Mouse (Mus musculus) limb, embryonic 13.5 days (tissue): ENCODE data around the gene Pid1. TPM values are rescaled to one million over a fixed set of nuclear protein-coding genes. Genes with fewer than 3 reads are reported as not detected.

Source experiments
- ATAC-seq: fragments of 200-750 bp; cut with Nextera tagmentation; 2 replicates; pipeline ENCODE4 v1.8.0; 2017; ENCODE audit warnings: low read depth, moderate number of reproducible peaks, moderate TSS enrichment; ENCODE audit not compliant: low FRiP score
- H3K27ac ChIP-seq: fragments of 300-500 bp; sonication (generic); 2 replicates; pipeline ENCODE4 v1.5.1; 2015; ENCODE audit warnings: inconsistent platforms, mild to moderate bottlenecking, moderate library complexity
- H3K27me3 ChIP-seq: fragments of 300-500 bp; sonication (generic); 2 replicates; pipeline ENCODE4 v1.6.1; 2015; ENCODE audit warnings: mild to moderate bottlenecking, inconsistent platforms
- H3K36me3 ChIP-seq: fragments of 300-500 bp; sonication (generic); 2 replicates; pipeline ENCODE4 v1.6.1; 2015; ENCODE audit warnings: inconsistent platforms, mild to moderate bottlenecking, moderate library complexity
- H3K4me1 ChIP-seq: fragments of 300-500 bp; sonication (generic); 2 replicates; pipeline ENCODE4 v1.6.1; 2015; ENCODE audit warnings: inconsistent platforms
- H3K4me2 ChIP-seq: fragments of 300-500 bp; sonication (generic); replicated peaks from 2 replicates; pipeline ENCODE4 v1.6.1; 2015; ENCODE audit warnings: inconsistent platforms, mild to moderate bottlenecking, moderate library complexity
- H3K4me3 ChIP-seq: fragments of 300-500 bp; sonication (generic); 2 replicates; pipeline ENCODE4 v1.5.1; 2015; ENCODE audit warnings: moderate library complexity, mild to moderate bottlenecking, inconsistent platforms
- H3K9ac ChIP-seq: fragments of 300-500 bp; sonication (generic); 2 replicates; pipeline ENCODE4 v1.6.1; 2015; ENCODE audit warnings: mild to moderate bottlenecking, inconsistent platforms
- H3K9me3 ChIP-seq: fragments of 300-500 bp; sonication (generic); 2 replicates; pipeline ENCODE4 v1.6.1; 2016; ENCODE audit warnings: inconsistent platforms
- WGBS: fragments of 180-500 bp; shearing (Covaris S2); methylation state at CpG from one replicate; pipeline ENCODE4 v1.1.7; 2015; 5-methylcytosine and 5-hydroxymethylcytosine counted together
- microRNA-seq: library from miRNA; unstranded; fragments of <30 nt; microRNA quantifications from one replicate; pipeline ENCODE4, GENCODE M21; 2016
- polyA plus RNA-seq: library from polyadenylated mRNA; unstranded; fragments of >200 nt; fragmentation: Nextera tagmentation; extraction: Ambion mirVana; gene quantifications from 2 replicates; pipeline ENCODE4 v1.2.1, GENCODE M21; 2015

Pid1 gene
- polyA plus RNA-seq, 1 experiment from 2014 or later, result 59.3 TPM

DNA sequence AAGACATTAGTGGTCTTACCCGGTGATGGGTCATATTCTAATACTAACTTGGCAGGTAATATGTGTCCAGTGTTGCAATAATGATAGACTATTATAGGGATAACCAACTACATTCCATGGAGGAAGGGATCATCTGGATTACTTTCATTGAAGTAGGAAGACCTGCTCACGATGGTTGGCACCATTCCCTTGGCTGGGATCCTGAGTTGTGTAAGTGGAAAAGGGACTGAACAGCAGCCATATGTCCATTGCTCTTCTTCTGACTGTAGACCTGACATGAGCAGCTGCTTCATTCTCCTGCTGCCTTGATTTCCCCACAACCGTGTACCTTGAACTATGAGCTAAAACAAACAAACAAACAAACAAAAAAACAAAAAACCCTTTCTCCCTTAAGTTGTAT, 278.6 kb downstream of the Pid1 start:
- Histone ChIP-seq H3K4me2 (no peak overlapping the region), H3K9me3 (0 out of 2 replicates have a peak, but pooled peaks cover 4% of the 10 kb centered on the region), H3K4me3 (no peak overlapping the region), H3K36me3 (no peaks in the 10 kb centered on the region), H3K9ac (no peak overlapping the region), H3K4me1 (peaks cover 5% of the 10 kb centered on the region), H3K27me3 (no peaks in the 10 kb centered on the region), H3K27ac (no peak overlapping the region)
- WGBS, result 90% methylated on average over 3 of the region's 3 CpGs
- ATAC-seq, result no peak

DNA sequence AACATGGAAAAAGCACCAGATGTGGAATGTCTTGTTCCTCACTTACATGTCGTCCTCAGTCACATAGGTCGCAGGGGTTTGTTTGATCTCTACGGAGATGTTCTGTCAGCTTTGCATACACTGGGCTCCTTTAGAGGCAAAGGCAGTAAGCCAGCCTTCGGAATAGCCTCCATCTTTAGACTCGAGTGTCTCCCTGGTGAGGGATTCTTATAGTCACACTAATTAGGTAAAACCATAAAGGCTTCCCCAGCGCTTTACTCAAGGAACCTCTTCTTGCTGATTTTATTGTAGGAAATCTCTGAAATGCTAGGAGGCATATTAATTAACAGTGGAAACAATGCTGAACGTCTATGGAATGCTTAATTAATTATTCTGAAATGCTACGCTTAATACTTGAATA, 284.4 kb downstream of the Pid1 start:
- Histone ChIP-seq H3K9ac (no peak overlapping the region), H3K36me3 (0 out of 2 replicates have a peak, but pooled peaks cover 3% of the 10 kb centered on the region), H3K9me3 (0 out of 2 replicates have a peak, but pooled peaks cover 4% of the 10 kb centered on the region), H3K4me3 (no peak overlapping the region), H3K27ac (no peak overlapping the region), H3K4me2 (no peak overlapping the region), H3K4me1 (no peaks in the 10 kb centered on the region), H3K27me3 (no peaks in the 10 kb centered on the region)
- 55% methylated on average over 8 of the region's 8 CpGs for WGBS
- no peak for ATAC-seq

DNA sequence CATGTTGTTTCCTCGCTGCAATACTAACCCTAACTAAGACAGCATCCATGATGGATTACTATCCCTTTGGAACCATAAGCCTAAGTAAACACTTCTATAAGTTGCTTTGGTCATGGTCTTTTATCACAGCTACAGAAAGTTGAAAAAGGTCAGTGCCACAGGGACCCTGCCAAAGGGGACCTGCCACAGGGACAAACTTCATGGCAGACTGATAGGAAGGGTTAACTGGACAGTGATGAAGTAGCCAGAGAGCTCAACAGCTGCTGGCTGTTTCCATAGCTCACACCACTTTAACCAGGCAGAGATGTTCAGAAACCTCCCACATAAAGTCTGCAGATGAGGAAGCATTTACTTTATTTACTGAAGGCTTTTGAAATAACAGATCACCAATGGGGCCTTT, 287.0 kb downstream of the Pid1 start:
- no peaks in the 10 kb centered on the region for H3K4me1 ChIP-seq
- WGBS, result 73% methylated on average over 1 of the region's 1 CpGs
- H3K9ac ChIP-seq, result no peak overlapping the region
- no peak for ATAC-seq
- no peak overlapping the region for H3K4me3 ChIP-seq
- no peak overlapping the region for H3K4me2 ChIP-seq
- H3K27ac ChIP-seq, result no peak overlapping the region
- H3K36me3 ChIP-seq, result 0 out of 2 replicates have a peak, but pooled peaks cover 3% of the 10 kb centered on the region
- 0 out of 2 replicates have a peak, but pooled peaks cover 4% of the 10 kb centered on the region for H3K9me3 ChIP-seq
- H3K27me3 ChIP-seq, result no peaks in the 10 kb centered on the region

DNA sequence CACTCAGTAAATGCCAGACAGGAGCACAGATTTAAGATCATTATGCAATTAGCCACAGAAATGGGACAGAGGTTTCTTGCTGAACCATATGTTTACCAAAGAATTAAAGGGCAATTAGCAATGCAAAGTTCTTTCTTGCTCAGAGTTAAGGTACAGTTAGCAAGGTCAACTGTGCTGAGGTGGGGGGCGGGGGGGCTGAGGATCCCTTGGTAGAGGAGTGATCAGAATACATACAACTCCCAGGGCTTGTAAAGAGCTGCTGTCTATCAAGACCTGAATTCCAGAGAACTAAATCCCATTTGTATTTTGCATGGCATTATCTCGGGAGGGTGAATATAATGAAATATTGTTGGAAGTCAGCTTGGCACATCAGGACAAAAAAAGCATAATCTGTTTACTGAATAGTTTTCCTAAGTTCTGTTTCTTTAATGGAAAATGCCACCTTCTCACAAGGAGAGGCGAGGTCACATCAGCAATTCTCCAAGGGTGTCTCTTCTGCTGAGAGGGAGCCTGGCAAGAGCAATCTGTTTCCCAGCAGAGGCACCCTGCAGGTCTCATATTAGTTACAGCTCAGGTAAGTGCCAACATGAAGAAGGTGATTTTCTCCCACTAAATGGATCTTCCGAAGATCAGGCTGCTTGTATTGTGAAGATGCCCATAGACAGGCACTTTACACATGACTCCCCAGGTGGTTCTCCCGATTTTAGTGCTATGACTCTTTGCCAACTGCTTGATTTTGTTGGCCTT, 306.9 kb downstream of the Pid1 start:
- Histone ChIP-seq H3K9ac (no peak overlapping the region), H3K4me2 (no peak overlapping the region), H3K36me3 (no peaks in the 10 kb centered on the region), H3K27me3 (no peaks in the 10 kb centered on the region), H3K4me1 (peaks cover 11% of the 10 kb centered on the region), H3K27ac (no peak overlapping the region), H3K4me3 (no peak overlapping the region), H3K9me3 (no peaks in the 10 kb centered on the region)
- ATAC-seq, result no peak
- WGBS, result 66% methylated on average over 5 of the region's 5 CpGs

DNA sequence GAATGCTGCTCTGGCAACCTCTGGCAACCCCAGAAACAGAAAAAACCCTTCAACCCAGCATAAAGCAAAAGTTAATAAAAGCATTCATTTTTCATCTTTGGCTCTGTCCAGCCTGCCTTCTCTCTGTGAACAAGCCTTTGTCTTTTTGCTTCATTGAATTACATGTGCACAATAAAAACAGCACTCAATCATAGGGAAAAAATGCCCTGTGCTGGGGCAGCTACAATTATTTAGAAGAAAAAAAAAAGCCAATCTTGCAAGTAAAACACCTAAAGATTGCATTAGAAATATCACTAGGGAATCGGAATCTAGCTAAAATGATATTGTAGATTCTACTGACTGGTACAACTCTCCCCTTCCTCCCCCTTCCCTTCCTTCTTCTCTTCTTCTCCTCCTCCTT, 307.7 kb downstream of the Pid1 start:
- no peak overlapping the region for H3K9ac ChIP-seq
- WGBS, result 81% methylated on average over 1 of the region's 1 CpGs
- H3K36me3 ChIP-seq, result no peaks in the 10 kb centered on the region

DNA sequence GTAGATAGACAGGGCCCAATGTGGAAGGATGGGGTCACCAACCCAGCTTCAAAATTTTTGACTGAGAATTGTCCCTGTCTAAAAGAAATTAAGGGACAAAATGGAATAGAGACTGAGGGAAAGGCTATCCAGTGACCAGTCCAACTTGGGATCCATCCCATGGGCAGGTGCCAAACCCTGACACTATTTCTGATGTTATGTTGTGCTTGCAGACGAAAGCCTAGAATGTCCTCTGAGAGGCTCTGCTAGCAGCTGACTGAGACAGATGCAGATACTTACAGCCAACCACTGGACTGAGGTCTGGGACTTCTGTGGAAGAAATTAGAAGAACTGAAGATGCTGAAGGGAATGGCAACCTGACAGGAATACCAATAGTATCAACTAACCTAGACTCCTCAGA, 338.2 kb downstream of the Pid1 start:
- Histone ChIP-seq H3K9ac (no peak overlapping the region), H3K27me3 (no peaks in the 10 kb centered on the region), H3K9me3 (no peaks in the 10 kb centered on the region), H3K27ac (no peak overlapping the region), H3K4me2 (no peak overlapping the region), H3K4me3 (no peak overlapping the region), H3K36me3 (no peaks in the 10 kb centered on the region), H3K4me1 (no peaks in the 10 kb centered on the region)
- ATAC-seq, result no peak
- WGBS, result 100% methylated on average over 1 of the region's 1 CpGs

More for the DNA sequence above, 307.7 kb downstream of the Pid1 start:
- Histone ChIP-seq H3K4me1 (peaks cover 15% of the 10 kb centered on the region), H3K27ac (no peak overlapping the region), H3K4me2 (no peak overlapping the region), H3K27me3 (no peaks in the 10 kb centered on the region), H3K4me3 (no peak overlapping the region), H3K9me3 (no peaks in the 10 kb centered on the region)
- no peak for ATAC-seq

DNA sequence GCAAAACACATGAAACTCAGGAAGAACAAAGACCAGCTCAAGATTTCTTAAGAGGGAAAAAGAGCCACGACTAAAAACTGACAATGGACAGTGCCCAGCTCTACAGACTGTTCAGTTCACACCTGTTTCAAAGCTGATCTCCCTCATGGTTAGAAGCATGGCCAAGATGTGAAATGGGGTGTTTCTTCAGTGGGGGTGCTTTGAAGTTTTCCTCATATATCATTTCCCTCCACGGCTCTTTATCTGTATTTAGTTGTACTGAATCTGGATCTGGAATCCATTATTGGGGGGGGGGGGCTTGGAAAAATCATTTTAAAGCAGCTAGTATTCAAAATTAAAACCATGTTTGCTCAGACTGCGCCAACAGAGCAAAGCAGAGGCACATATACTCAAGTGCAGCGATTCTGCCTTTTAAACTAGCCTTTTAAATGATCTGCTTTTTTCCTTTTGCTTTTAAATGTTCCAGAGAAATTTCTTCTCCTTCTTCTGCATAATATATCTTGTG, 351.1 kb downstream of the Pid1 start:
- no peaks in the 10 kb centered on the region for H3K36me3 ChIP-seq
- WGBS, result 27% methylated on average over 4 of the region's 4 CpGs
- H3K27me3 ChIP-seq, result no peaks in the 10 kb centered on the region
- no peaks in the 10 kb centered on the region for H3K9me3 ChIP-seq
- no peak overlapping the region for H3K4me3 ChIP-seq
- no peak overlapping the region for H3K27ac ChIP-seq
- no peak overlapping the region for H3K4me2 ChIP-seq
- peak; percentile 76 for ATAC-seq
- no peak overlapping the region for H3K9ac ChIP-seq
- peaks cover 5% of the 10 kb centered on the region; the same call in 1 of the 2 replicates for H3K4me1 ChIP-seq

DNA sequence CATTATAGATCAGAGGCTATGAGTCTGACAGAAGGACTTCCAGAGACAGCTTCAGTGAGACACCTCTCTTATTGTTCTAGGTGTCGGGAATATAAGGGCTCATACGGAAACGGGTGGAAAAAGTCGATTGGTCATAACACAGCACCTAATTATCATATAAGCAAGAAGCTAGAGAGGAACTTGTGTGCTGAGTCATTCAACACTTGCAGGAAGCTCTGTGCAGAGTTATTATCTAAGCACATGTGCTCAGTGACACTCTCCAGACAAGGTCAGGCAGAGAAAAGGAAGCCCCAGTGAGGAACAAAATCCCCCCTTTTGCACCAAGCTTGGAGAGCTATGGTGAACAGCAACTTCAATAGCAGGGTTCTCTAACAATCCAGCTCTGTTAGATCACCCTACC, 361.4 kb downstream of the Pid1 start:
- no peak; the same call in 1 of the 2 replicates for ATAC-seq
- Histone ChIP-seq H3K9ac (no peak overlapping the region), H3K4me1 (no peaks in the 10 kb centered on the region), H3K27ac (no peak overlapping the region), H3K27me3 (no peaks in the 10 kb centered on the region), H3K4me3 (no peak overlapping the region), H3K9me3 (no peaks in the 10 kb centered on the region), H3K4me2 (no peak overlapping the region), H3K36me3 (no peaks in the 10 kb centered on the region)
- WGBS, result 79% methylated on average over 4 of the region's 4 CpGs

Small RNA genes within 50 kb of the gene (microRNA-seq; reads per million reads assigned to microRNA genes)
- gene Mir6353, result not detected
